Mouse (Mus musculus) lung, embryonic 15.5 days (tissue): ENCODE data around the gene Spag9. TPM values are rescaled to one million over a fixed set of nuclear protein-coding genes. Genes with fewer than 3 reads are reported as not detected.

ENCODE experiments used
- ATAC-seq: fragments of 200-750 bp; cut with Nextera tagmentation; 2 replicates; pipeline ENCODE4 v1.8.0; 2017; ENCODE audit warnings: moderate number of reproducible peaks, borderline replicate concordance; ENCODE audit not compliant: low FRiP score, low TSS enrichment; ENCODE audit errors: extremely low read depth
- H3K27ac ChIP-seq: fragments of 300-500 bp; sonication (generic); 2 replicates; pipeline ENCODE4 v1.5.1; 2015; ENCODE audit warnings: moderate library complexity, mild to moderate bottlenecking, inconsistent platforms
- H3K27me3 ChIP-seq: fragments of 300-500 bp; sonication (generic); 2 replicates; pipeline ENCODE4 v1.6.1; 2015; ENCODE audit warnings: inconsistent platforms
- H3K36me3 ChIP-seq: fragments of 300-500 bp; sonication (generic); 2 replicates; pipeline ENCODE4 v1.6.1; 2015; ENCODE audit warnings: inconsistent platforms
- H3K4me1 ChIP-seq: fragments of 300-500 bp; sonication (generic); 2 replicates; pipeline ENCODE4 v1.6.1; 2015; ENCODE audit warnings: inconsistent platforms
- H3K4me2 ChIP-seq: fragments of 300-500 bp; sonication (generic); 2 replicates; pipeline ENCODE4 v1.6.1; 2015; ENCODE audit warnings: inconsistent platforms, mild to moderate bottlenecking, moderate library complexity
- H3K4me3 ChIP-seq: fragments of 300-500 bp; sonication (generic); 2 replicates; pipeline ENCODE4 v1.5.1; 2015; ENCODE audit warnings: mild to moderate bottlenecking, inconsistent platforms
- H3K9ac ChIP-seq: fragments of 300-500 bp; sonication (generic); 2 replicates; pipeline ENCODE4 v1.6.1; 2015; ENCODE audit warnings: inconsistent platforms
- H3K9me3 ChIP-seq: fragments of 300-500 bp; sonication (generic); 2 replicates; pipeline ENCODE4 v1.6.1; 2016; ENCODE audit warnings: inconsistent platforms
- WGBS: fragments of 180-500 bp; shearing (Covaris S2); methylation state at CpG from one replicate; pipeline ENCODE4 v1.1.7; 2015; 5-methylcytosine and 5-hydroxymethylcytosine counted together
- polyA plus RNA-seq: library from polyadenylated mRNA; unstranded; fragments of >200 nt; fragmentation: Nextera tagmentation; extraction: Ambion mirVana; gene quantifications from 2 replicates; pipeline ENCODE4 v1.2.1, GENCODE M21; 2015

Spag9 gene
- 37.1 and 39.4 TPM in 2 replicates for polyA plus RNA-seq

GRCm38 (mm10) chr11:93995720-93996305, at the start of gene Spag9:
Gene Spag9, plus strand, starts transcription at chr11:93996091.
- peak within 1 kb of the TSS; percentile 98 for H3K27ac ChIP-seq
- no peaks in the 10 kb centered on the region for H3K27me3 ChIP-seq
- H3K36me3 ChIP-seq, result no peaks in the 10 kb centered on the region
- H3K4me1 ChIP-seq, result peaks cover 22% of the 10 kb centered on the region
- under 1% methylated on average over 51 of the region's 70 CpGs for WGBS
- H3K9me3 ChIP-seq, result no peaks in the 10 kb centered on the region
- peak within 1 kb of the TSS; percentile 91 for H3K9ac ChIP-seq
- peak; percentile 92 for ATAC-seq
- H3K4me3 ChIP-seq, result peak within 1 kb of the TSS; percentile 98
- H3K4me2 ChIP-seq, result peak within 1 kb of the TSS; percentile 83

GRCm38 (mm10) chr11:93948887-93949567, 46.9 kb upstream of the Spag9 start:
- Histone ChIP-seq H3K36me3 (peaks cover 45% of the 10 kb centered on the region), H3K9ac (no peak overlapping the region), H3K9me3 (no peaks in the 10 kb centered on the region), H3K27me3 (no peaks in the 10 kb centered on the region), H3K27ac (no peak overlapping the region), H3K4me3 (no peak overlapping the region), H3K4me2 (no peak overlapping the region), H3K4me1 (peaks cover 7% of the 10 kb centered on the region)
- ATAC-seq, result no peak
- WGBS, result 83% methylated on average over 9 of the region's 9 CpGs

GRCm38 (mm10) chr11:93950045-93950444, 45.8 kb upstream of the Spag9 start:
- peaks cover 46% of the 10 kb centered on the region for H3K36me3 ChIP-seq
- 79% methylated on average over 1 of the region's 1 CpGs for WGBS
- no peak overlapping the region for H3K4me3 ChIP-seq
- H3K4me2 ChIP-seq, result no peak overlapping the region
- no peaks in the 10 kb centered on the region for H3K9me3 ChIP-seq
- H3K4me1 ChIP-seq, result peaks cover 14% of the 10 kb centered on the region
- no peaks in the 10 kb centered on the region for H3K27me3 ChIP-seq
- H3K27ac ChIP-seq, result no peak overlapping the region
- no peak overlapping the region for H3K9ac ChIP-seq
- ATAC-seq, result no peak

GRCm38 (mm10) chr11:93952376-93952775, 43.5 kb upstream of the Spag9 start:
- Histone ChIP-seq H3K4me2 (no peak overlapping the region), H3K4me3 (no peak overlapping the region), H3K9me3 (no peaks in the 10 kb centered on the region), H3K4me1 (peaks cover 24% of the 10 kb centered on the region), H3K9ac (no peak overlapping the region), H3K27ac (no peak overlapping the region), H3K27me3 (no peaks in the 10 kb centered on the region), H3K36me3 (peaks cover 40% of the 10 kb centered on the region)
- WGBS, result 36% methylated on average over 5 of the region's 5 CpGs
- no peak for ATAC-seq

- H3K27me3 ChIP-seq, result no peaks in the 10 kb centered on the region
- peak overlapping the region; percentile 61 for H3K9ac ChIP-seq
- H3K27ac ChIP-seq, result peak overlapping the region; percentile 92
- WGBS, result 39% methylated on average over 13 of the region's 13 CpGs
- H3K4me1 ChIP-seq, result peaks cover 24% of the 10 kb centered on the region
- H3K4me3 ChIP-seq, result peak overlapping the region; percentile 74
- H3K36me3 ChIP-seq, result peaks cover 45% of the 10 kb centered on the region
- peak overlapping the region; percentile 89 for H3K4me2 ChIP-seq
- no peaks in the 10 kb centered on the region for H3K9me3 ChIP-seq
- 0 out of 2 replicates have a peak, but pooled peaks have one; percentile 11 for ATAC-seq
Observed at GRCm38 (mm10) chr11:93954738-93955255, 41.1 kb upstream of the Spag9 start.

GRCm38 (mm10) chr11:93955256-93956150, 40.4 kb upstream of the Spag9 start:
- Histone ChIP-seq H3K27me3 (no peaks in the 10 kb centered on the region), H3K9ac (peak overlapping the region; percentile 61), H3K9me3 (no peaks in the 10 kb centered on the region), H3K4me2 (peak overlapping the region; percentile 89), H3K27ac (peak overlapping the region; percentile 92), H3K4me1 (peaks cover 24% of the 10 kb centered on the region), H3K36me3 (peaks cover 43% of the 10 kb centered on the region), H3K4me3 (peak overlapping the region; percentile 74)
- WGBS, result 1% methylated on average over 59 of the region's 67 CpGs
- ATAC-seq, result peak; percentile 98

- peak; percentile 9 for ATAC-seq
- no peaks in the 10 kb centered on the region for H3K9me3 ChIP-seq
- peak within 1 kb of the TSS; percentile 74 for H3K4me3 ChIP-seq
- H3K36me3 ChIP-seq, result peaks cover 42% of the 10 kb centered on the region
- H3K27ac ChIP-seq, result peak within 1 kb of the TSS; percentile 92
- H3K4me1 ChIP-seq, result peaks cover 24% of the 10 kb centered on the region
- H3K9ac ChIP-seq, result peak within 1 kb of the TSS; percentile 61
- no peaks in the 10 kb centered on the region for H3K27me3 ChIP-seq
- H3K4me2 ChIP-seq, result peak within 1 kb of the TSS; percentile 89
- WGBS, result 3% methylated on average over 6 of the region's 6 CpGs
Observed at GRCm38 (mm10) chr11:93956159-93956558, 39.7 kb upstream of the Spag9 start, which contains the start of gene Nme2. Gene Nme2, minus strand, starts transcription at chr11:93956259.

GRCm38 (mm10) chr11:93957031-93957555, 38.8 kb upstream of the Spag9 start:
- H3K36me3 ChIP-seq, result peaks cover 42% of the 10 kb centered on the region
- 83% methylated on average over 2 of the region's 2 CpGs for WGBS

GRCm38 (mm10) chr11:93957746-93958145, 38.1 kb upstream of the Spag9 start:
- no peak overlapping the region for H3K9ac ChIP-seq

More at GRCm38 (mm10) chr11:93957031-93957555, 38.8 kb upstream of the Spag9 start:
- H3K4me2 ChIP-seq, result no peak overlapping the region
- H3K4me1 ChIP-seq, result peaks cover 24% of the 10 kb centered on the region
- H3K9ac ChIP-seq, result no peak overlapping the region
- H3K4me3 ChIP-seq, result no peak overlapping the region
- no peaks in the 10 kb centered on the region for H3K9me3 ChIP-seq
- H3K27ac ChIP-seq, result no peak overlapping the region
- H3K27me3 ChIP-seq, result no peaks in the 10 kb centered on the region
- no peak for ATAC-seq

GRCm38 (mm10) chr11:93961482-93961881, 34.4 kb upstream of the Spag9 start:
- no peaks in the 10 kb centered on the region for H3K27me3 ChIP-seq
- no peak for ATAC-seq
- H3K9me3 ChIP-seq, result no peaks in the 10 kb centered on the region
- H3K9ac ChIP-seq, result no peak overlapping the region
- no peak overlapping the region for H3K27ac ChIP-seq
- H3K4me1 ChIP-seq, result peaks cover 4% of the 10 kb centered on the region
- H3K4me3 ChIP-seq, result no peak overlapping the region
- peaks cover 77% of the 10 kb centered on the region for H3K36me3 ChIP-seq
- WGBS, result 82% methylated on average over 6 of the region's 6 CpGs
- H3K4me2 ChIP-seq, result no peak overlapping the region

More at GRCm38 (mm10) chr11:93957746-93958145, 38.1 kb upstream of the Spag9 start:
- H3K9me3 ChIP-seq, result no peaks in the 10 kb centered on the region
- peaks cover 48% of the 10 kb centered on the region for H3K36me3 ChIP-seq
- H3K4me3 ChIP-seq, result no peak overlapping the region
- H3K27me3 ChIP-seq, result no peaks in the 10 kb centered on the region
- H3K27ac ChIP-seq, result no peak overlapping the region
- no peak for ATAC-seq
- peaks cover 24% of the 10 kb centered on the region for H3K4me1 ChIP-seq
- 72% methylated on average over 4 of the region's 4 CpGs for WGBS
- H3K4me2 ChIP-seq, result no peak overlapping the region

GRCm38 (mm10) chr11:93963013-93963412, 32.9 kb upstream of the Spag9 start:
- Histone ChIP-seq H3K36me3 (peaks cover 72% of the 10 kb centered on the region), H3K27ac (no peak overlapping the region), H3K4me2 (no peak overlapping the region), H3K9ac (no peak overlapping the region), H3K4me1 (peaks cover 10% of the 10 kb centered on the region), H3K9me3 (no peaks in the 10 kb centered on the region), H3K27me3 (no peaks in the 10 kb centered on the region), H3K4me3 (no peak overlapping the region)
- 86% methylated on average over 4 of the region's 4 CpGs for WGBS
- ATAC-seq, result no peak
